Mouse (Mus musculus): ENCODE results near the gene Tbcb. TPM values are rescaled to one million over a fixed set of nuclear protein-coding genes. Genes with fewer than 3 reads are reported as not detected.
"Not testable (repeated sequence)": the region's sequence is repeated elsewhere in the genome, so short reads cannot be mapped to it uniquely, and the experiment has no call there.

Gene Tbcb
- polyA plus RNA-seq, 1 experiment: 180 TPM

DNA sequence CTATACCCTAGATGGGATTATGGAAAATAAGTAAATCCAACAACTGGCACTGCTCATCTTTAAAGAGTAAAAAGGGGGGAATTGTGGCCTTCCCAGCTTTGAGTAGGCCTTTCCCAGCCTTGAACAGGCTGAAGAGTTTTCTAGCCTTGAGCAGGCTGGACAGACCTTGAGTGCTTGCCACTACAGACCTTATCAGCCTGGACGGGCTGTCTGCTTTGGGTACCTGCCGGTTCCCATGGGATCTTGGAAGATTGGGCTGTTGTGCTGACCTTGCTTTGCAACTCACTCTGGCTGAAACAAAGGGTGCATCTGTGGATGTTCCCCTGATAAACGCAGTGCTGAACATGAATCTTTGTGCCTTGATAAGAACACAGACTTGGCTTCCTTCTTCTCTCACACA is 18.2 kb downstream of the Tbcb start:
- no peaks in the 10 kb centered on the region for H3K36me3 ChIP-seq (ENCODE audit: control insufficient read depth, insufficient read depth)
- TF ChIP-seq FOSL1 (IDR thresholded peaks at IDR 0.05; ENCODE audit: insufficient read depth, low read length, poor library complexity, severe bottlenecking) (no peak), CEBPB (IDR thresholded peaks at IDR 0.05; ENCODE audit: low read depth) (no peak), USF1 (IDR thresholded peaks at IDR 0.05; ENCODE audit: low read depth) (no peak), MYOG (IDR thresholded peaks at IDR 0.05; ENCODE audit: control insufficient read depth, extremely low read depth, insufficient read length) (no peak), MAX (IDR thresholded peaks at IDR 0.05) (no peak), MYOD1 (IDR thresholded peaks at IDR 0.05; ENCODE audit: control insufficient read depth, insufficient read length, low read depth) (no peak), CTCF (IDR thresholded peaks at IDR 0.05; ENCODE audit: control insufficient read depth, insufficient read depth, insufficient read length) (no peak)
- H3ac ChIP-seq (ENCODE audit: control insufficient read depth, insufficient read length, low read depth): no peak overlapping the region
- no peak overlapping the region for H3K4me3 ChIP-seq (ENCODE audit: insufficient read depth, poor library complexity, severe bottlenecking)
- H3K79me3 ChIP-seq (ENCODE audit: low read depth): no peaks in the 10 kb centered on the region
- H3K79me2 ChIP-seq (ENCODE audit: control insufficient read depth, insufficient read depth): no peaks in the 10 kb centered on the region
- no peaks in the 10 kb centered on the region for H3K27me3 ChIP-seq (ENCODE audit: control insufficient read depth, insufficient read depth, insufficient read length)

DNA sequence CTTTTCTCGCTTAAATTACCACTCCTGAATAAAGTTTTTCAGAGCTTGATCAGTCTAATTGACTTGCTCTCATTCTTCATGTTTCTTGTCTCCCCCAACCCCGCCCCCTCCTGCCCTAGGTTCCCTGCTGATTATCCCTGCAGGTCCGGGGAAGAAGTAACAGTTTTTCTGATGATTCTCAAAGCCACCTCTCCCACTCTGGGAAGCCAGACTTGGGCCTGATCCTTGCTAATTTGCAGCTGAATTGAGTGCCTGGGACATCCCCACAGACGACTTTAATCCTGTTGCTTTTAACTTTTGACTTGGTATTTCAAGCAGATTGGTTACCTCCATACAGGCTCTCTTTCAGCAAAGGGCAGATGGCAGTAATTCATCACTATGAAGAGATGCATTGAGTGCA is 21.0 kb downstream of the Tbcb start:
- no peaks in the 10 kb centered on the region for H3K36me3 ChIP-seq (ENCODE audit: control insufficient read depth, insufficient read depth)
- H3K79me3 ChIP-seq (ENCODE audit: low read depth): no peaks in the 10 kb centered on the region
- no peaks in the 10 kb centered on the region for H3K27me3 ChIP-seq (ENCODE audit: control insufficient read depth, insufficient read depth, insufficient read length)
- H3ac ChIP-seq (ENCODE audit: control insufficient read depth, insufficient read length, low read depth): no peak overlapping the region
- TF ChIP-seq CEBPB (IDR thresholded peaks at IDR 0.05; ENCODE audit: low read depth): no peak
- no peak for TF ChIP-seq FOSL1 (IDR thresholded peaks at IDR 0.05; ENCODE audit: insufficient read depth, low read length, poor library complexity, severe bottlenecking)
- TF ChIP-seq MYOG (IDR thresholded peaks at IDR 0.05; ENCODE audit: control insufficient read depth, extremely low read depth, insufficient read length): no peak
- TF ChIP-seq USF1 (IDR thresholded peaks at IDR 0.05; ENCODE audit: low read depth): no peak
- no peak for TF ChIP-seq MAX (IDR thresholded peaks at IDR 0.05)
- no peak for TF ChIP-seq MYOD1 (IDR thresholded peaks at IDR 0.05; ENCODE audit: control insufficient read depth, insufficient read length, low read depth)
- TF ChIP-seq CTCF (IDR thresholded peaks at IDR 0.05; ENCODE audit: control insufficient read depth, insufficient read depth, insufficient read length): no peak
- no peaks in the 10 kb centered on the region for H3K79me2 ChIP-seq (ENCODE audit: control insufficient read depth, insufficient read depth)
- no peak overlapping the region for H3K4me3 ChIP-seq (ENCODE audit: insufficient read depth, poor library complexity, severe bottlenecking)

DNA sequence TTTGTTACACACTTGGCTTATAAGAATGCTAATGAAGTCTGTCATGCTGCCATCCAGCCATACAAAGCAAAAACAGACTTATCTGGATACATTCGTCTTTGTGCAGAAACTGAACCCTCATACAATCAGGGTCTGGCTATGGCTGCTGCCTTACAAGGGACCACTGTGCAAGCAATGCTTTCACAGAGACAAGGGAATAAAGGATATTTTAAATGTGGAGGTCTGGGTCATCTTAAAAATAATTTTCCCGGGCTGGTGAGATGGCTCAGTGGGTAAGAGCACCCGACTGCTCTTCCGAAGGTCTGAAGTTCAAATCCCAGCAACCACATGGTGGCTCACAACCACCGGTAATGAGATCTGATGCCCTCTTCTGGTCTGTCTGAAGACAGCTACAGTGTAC is 25.7 kb downstream of the Tbcb start:
- H3K4me3 ChIP-seq (ENCODE audit: insufficient read depth, poor library complexity, severe bottlenecking); H3K79me3 ChIP-seq (ENCODE audit: low read depth); H3K79me2 ChIP-seq (ENCODE audit: control insufficient read depth, insufficient read depth); H3K27me3 ChIP-seq (ENCODE audit: control insufficient read depth, insufficient read depth, insufficient read length); H3ac ChIP-seq (ENCODE audit: control insufficient read depth, insufficient read length, low read depth); H3K36me3 ChIP-seq (ENCODE audit: control insufficient read depth, insufficient read depth): not testable (repeated sequence)

DNA sequence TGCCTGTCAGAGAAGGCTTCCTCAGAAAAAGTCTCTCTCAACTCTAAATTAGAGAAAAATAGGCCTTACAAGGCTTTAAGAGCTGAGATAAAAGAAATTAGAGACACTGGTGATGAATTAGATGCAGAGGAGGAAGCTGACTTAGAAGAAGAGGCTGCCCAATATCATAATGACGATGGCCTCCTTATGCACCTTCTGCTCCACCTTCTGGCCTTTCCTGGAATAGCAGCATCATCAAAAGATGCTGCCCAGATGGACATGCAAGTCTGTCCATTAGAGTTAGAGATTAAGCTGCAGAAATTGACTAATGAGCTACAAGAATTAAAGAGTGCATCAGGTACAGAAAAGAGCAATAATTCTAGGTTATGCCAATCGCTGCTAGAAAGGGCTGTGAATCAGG is 26.7 kb downstream of the Tbcb start:
- Histone ChIP-seq H3K4me3 (ENCODE audit: insufficient read depth, poor library complexity, severe bottlenecking) (no peak overlapping the region), H3K27me3 (ENCODE audit: control insufficient read depth, insufficient read depth, insufficient read length) (no peaks in the 10 kb centered on the region), H3ac (ENCODE audit: control insufficient read depth, insufficient read length, low read depth) (no peak overlapping the region), H3K79me3 (ENCODE audit: low read depth) (no peaks in the 10 kb centered on the region), H3K36me3 (ENCODE audit: control insufficient read depth, insufficient read depth) (no peaks in the 10 kb centered on the region), H3K79me2 (ENCODE audit: control insufficient read depth, insufficient read depth) (no peaks in the 10 kb centered on the region)
- TF ChIP-seq MAX (IDR thresholded peaks at IDR 0.05) (no peak), USF1 (IDR thresholded peaks at IDR 0.05; ENCODE audit: low read depth) (no peak), CTCF (IDR thresholded peaks at IDR 0.05; ENCODE audit: control insufficient read depth, insufficient read depth, insufficient read length) (peak; percentile 52), CEBPB (IDR thresholded peaks at IDR 0.05; ENCODE audit: low read depth) (no peak), MYOG (IDR thresholded peaks at IDR 0.05; ENCODE audit: control insufficient read depth, extremely low read depth, insufficient read length) (no peak), MYOD1 (IDR thresholded peaks at IDR 0.05; ENCODE audit: control insufficient read depth, insufficient read length, low read depth) (no peak)

DNA sequence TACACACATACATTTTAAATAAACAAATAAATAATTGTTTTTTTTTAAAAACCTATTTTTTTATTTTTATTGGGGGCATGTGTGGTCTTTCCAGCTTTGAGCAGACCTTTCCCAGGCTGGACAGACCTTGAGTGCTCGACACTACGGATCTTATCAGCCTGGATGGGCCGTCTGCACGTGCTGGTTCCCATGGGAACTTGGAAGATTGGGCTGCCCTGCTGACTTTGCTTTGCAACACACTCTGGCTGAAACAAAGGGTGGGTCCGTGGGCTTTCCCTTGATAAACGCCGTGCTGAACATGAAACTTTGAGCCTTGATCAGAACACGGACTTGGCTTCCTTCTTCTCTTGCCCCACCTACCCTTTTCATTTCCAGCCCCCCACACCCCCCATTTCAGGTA is 27.7 kb downstream of the Tbcb start:
- no peaks in the 10 kb centered on the region for H3K79me2 ChIP-seq (ENCODE audit: control insufficient read depth, insufficient read depth)
- no peak for TF ChIP-seq USF1 (IDR thresholded peaks at IDR 0.05; ENCODE audit: low read depth)
- TF ChIP-seq CTCF (IDR thresholded peaks at IDR 0.05; ENCODE audit: control insufficient read depth, insufficient read depth, insufficient read length): no peak
- TF ChIP-seq FOSL1 (IDR thresholded peaks at IDR 0.05; ENCODE audit: insufficient read depth, low read length, poor library complexity, severe bottlenecking): no peak
- TF ChIP-seq MYOG (IDR thresholded peaks at IDR 0.05; ENCODE audit: control insufficient read depth, extremely low read depth, insufficient read length): no peak
- TF ChIP-seq MYOD1 (IDR thresholded peaks at IDR 0.05; ENCODE audit: control insufficient read depth, insufficient read length, low read depth): no peak
- no peak for TF ChIP-seq MAX (IDR thresholded peaks at IDR 0.05)
- no peak for TF ChIP-seq CEBPB (IDR thresholded peaks at IDR 0.05; ENCODE audit: low read depth)
- no peaks in the 10 kb centered on the region for H3K27me3 ChIP-seq (ENCODE audit: control insufficient read depth, insufficient read depth, insufficient read length)
- no peak overlapping the region for H3K4me3 ChIP-seq (ENCODE audit: insufficient read depth, poor library complexity, severe bottlenecking)
- H3K36me3 ChIP-seq (ENCODE audit: control insufficient read depth, insufficient read depth): no peaks in the 10 kb centered on the region
- no peak overlapping the region for H3ac ChIP-seq (ENCODE audit: control insufficient read depth, insufficient read length, low read depth)
- no peaks in the 10 kb centered on the region for H3K79me3 ChIP-seq (ENCODE audit: low read depth)

DNA sequence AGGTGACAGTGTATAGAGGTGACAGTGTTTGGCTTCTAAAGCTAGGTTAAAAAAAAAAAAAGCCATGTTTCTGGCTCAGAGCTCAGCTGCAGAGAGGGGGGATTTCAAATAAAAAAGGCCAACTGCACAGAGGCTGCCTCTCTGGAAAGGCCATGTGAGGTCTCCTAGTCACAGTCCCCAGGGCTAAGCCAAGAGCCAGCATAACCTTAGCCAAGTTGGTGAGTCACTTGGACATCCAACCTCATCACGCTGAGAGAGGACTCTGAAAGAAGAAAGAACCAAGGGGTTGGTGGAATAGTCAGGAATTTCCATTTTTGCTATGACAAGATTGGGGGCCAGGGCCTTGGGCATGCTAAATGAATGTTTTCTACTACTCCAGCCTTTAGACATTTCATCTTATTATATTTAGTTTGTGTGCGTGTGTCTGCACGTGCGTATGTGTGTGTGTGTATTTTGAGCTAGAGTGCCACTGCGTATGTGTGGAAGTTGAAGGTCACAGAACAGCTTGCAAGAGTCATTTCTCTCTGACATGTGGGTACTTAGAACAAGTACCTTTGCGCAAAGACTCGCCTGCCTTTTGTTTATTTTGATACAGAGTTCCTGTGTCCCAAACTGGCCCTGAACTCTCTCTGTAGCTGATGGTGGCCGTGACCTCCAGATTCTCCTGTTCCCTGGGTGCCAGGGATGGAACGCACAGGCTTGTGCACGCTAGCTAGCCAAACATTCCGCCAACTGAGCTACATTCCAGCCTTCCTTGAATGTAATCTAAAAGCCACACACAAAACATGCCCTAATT is 29.0 kb downstream of the Tbcb start:
- TF ChIP-seq FOSL1 (IDR thresholded peaks at IDR 0.05; ENCODE audit: insufficient read depth, low read length, poor library complexity, severe bottlenecking) (no peak), MAX (IDR thresholded peaks at IDR 0.05) (no peak), CTCF (IDR thresholded peaks at IDR 0.05; ENCODE audit: control insufficient read depth, insufficient read depth, insufficient read length) (no peak), MYOD1 (IDR thresholded peaks at IDR 0.05; ENCODE audit: control insufficient read depth, insufficient read length, low read depth) (no peak)
- H3ac ChIP-seq (ENCODE audit: control insufficient read depth, insufficient read length, low read depth): no peak overlapping the region

DNA sequence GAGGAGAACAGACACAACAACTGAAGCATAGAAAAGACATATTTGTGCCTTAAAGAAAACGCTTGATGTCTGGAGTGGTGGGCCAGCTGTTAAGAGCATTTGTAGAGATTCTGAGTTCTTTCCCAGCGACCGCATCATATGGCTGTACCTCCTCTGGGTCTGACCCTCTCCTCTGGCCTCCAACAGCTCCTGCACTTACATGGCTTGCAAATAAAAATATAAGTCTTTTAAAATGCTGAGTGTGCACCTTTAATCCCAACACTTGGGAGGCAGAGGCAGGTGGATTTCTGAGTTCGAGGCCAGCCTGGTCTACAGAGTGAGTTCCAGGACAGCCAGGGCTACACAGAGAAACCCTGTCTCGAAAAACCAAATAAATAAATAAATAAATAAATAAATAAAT is 31.4 kb downstream of the Tbcb start:
- H3K27me3 ChIP-seq (ENCODE audit: control insufficient read depth, insufficient read depth, insufficient read length): not testable (repeated sequence)

More for the DNA sequence above, 29.0 kb downstream of the Tbcb start:
- H3K27me3 ChIP-seq (ENCODE audit: control insufficient read depth, insufficient read depth, insufficient read length): no peaks in the 10 kb centered on the region
- no peak overlapping the region for H3K4me3 ChIP-seq (ENCODE audit: insufficient read depth, poor library complexity, severe bottlenecking)
- H3K79me3 ChIP-seq (ENCODE audit: low read depth): no peaks in the 10 kb centered on the region
- H3K79me2 ChIP-seq (ENCODE audit: control insufficient read depth, insufficient read depth): no peaks in the 10 kb centered on the region
- no peaks in the 10 kb centered on the region for H3K36me3 ChIP-seq (ENCODE audit: control insufficient read depth, insufficient read depth)

More for the DNA sequence above, 31.4 kb downstream of the Tbcb start:
- not testable (repeated sequence) for H3K4me3 ChIP-seq (ENCODE audit: insufficient read depth, poor library complexity, severe bottlenecking); H3K36me3 ChIP-seq (ENCODE audit: control insufficient read depth, insufficient read depth); H3K79me3 ChIP-seq (ENCODE audit: low read depth); H3K79me2 ChIP-seq (ENCODE audit: control insufficient read depth, insufficient read depth); H3ac ChIP-seq (ENCODE audit: control insufficient read depth, insufficient read length, low read depth)
